Mouse (Mus musculus) layer of hippocampus, postnatal 10 days (tissue): Measurements from ENCODE around the gene Iqce. TPM values are rescaled to one million over a fixed set of nuclear protein-coding genes. Genes with fewer than 3 reads are reported as not detected.

ENCODE experiments used
- DNase-seq, 2 experiments: peaks; one replicate each; pipeline ENCODE4 v3.0.0; 2021; ENCODE audit warnings: low spot score in 2 of 2
- total RNA-seq, 2 experiments: library from RNA; stranded (reverse); gene quantifications; 2 replicates each; pipeline ENCODE4 v1.2.3; 2021

Gene Iqce
- total RNA-seq, 2 experiments from 2014 or later, result 53.7 to 54.5 TPM

GRCm38 (mm10) chr5:140641254-140641928, 60.8 kb downstream of the Iqce start:
- DNase-seq, result no peak

GRCm38 (mm10) chr5:140640812-140641211, 61.4 kb downstream of the Iqce start:
- DNase-seq, result no peak

GRCm38 (mm10) chr5:140639871-140640270, 62.3 kb downstream of the Iqce start:
- DNase-seq, result no peak

GRCm38 (mm10) chr5:140639312-140639711, 62.9 kb downstream of the Iqce start:
- no peak for DNase-seq

DNA sequence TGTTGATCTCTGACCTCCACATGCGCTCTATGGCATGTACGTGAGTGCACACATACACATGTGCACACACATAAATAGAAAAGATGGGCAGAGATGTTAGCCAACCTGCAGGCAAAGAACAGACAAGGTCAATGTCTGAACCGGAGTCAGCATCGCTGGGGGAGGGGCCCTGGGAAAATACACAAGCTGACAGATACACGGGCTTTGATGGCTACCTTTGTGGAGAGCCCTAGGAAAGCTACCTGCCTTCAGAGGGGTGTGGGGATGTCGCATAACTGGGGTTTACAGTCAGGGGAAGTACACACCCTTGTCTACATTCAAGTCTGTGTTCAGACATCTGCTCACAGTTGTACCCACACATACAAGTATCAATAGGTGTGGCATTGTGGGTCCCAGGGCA, 63.7 kb downstream of the Iqce start:
- no peak for DNase-seq

- peak in 1 of 2 experiments; percentile 13 for DNase-seq
These were observed 64.2 kb downstream of the Iqce start for GRCm38 (mm10) chr5:140637989-140638388.

- peak; percentile 77 to 81 for DNase-seq
These were observed 65.1 kb downstream of the Iqce start for GRCm38 (mm10) chr5:140637058-140637410.

- peak in 1 of 2 experiments; percentile 30 for DNase-seq
These were observed 65.7 kb downstream of the Iqce start for GRCm38 (mm10) chr5:140636316-140637057.

DNA sequence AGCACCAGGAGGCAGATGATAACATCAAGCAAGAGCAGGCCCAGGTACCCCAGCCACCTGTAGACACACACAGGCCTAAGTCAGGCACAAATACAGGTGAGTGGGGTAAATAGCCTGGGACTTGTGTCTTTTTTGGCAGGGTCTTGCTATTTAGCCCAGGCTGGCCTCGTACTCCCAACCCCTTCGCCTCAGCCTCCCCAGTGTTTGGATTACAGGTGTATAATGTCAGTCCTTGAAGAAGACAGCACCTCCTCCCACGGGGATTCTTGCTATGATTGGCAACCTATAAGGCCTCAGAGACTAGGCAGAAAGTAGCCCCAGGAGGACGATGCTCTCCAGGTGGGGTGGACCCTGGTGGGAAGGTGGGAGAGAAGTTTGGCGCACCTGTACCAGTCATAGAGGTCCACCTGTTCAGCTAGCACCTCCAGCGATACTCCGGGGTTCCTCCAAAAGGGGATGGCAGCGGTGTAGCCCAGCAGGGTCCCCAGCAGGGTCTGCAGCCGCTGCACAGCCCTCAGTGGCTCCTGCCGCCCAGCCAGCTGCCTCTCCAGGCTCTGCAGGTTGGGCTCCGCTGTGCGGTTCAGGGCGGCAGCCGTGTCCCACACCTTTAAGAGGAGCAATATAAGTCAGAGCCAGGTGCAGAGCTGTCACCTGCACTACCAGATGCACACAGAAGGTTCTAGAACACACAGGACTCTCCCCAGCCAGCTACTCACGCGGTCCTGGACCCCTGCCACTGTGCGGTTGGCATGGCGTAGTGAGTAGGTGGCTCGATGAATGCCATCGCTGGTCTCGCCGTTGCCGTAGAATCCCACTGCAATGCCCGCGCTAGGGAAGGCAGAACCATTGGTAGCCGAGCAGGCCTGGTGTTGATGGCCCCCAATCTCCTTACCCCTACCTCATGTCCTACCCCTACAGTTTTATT, 67.1 kb downstream of the Iqce start:
- DNase-seq, result peak; percentile 72 to 76

GRCm38 (mm10) chr5:140633432-140633831, 68.7 kb downstream of the Iqce start:
- DNase-seq, result peak in 1 of 2 experiments; percentile 67

GRCm38 (mm10) chr5:140628995-140629394, 73.2 kb downstream of the Iqce start:
- no peak for DNase-seq

GRCm38 (mm10) chr5:140627580-140627979, 74.6 kb downstream of the Iqce start:
- no peak for DNase-seq

DNA sequence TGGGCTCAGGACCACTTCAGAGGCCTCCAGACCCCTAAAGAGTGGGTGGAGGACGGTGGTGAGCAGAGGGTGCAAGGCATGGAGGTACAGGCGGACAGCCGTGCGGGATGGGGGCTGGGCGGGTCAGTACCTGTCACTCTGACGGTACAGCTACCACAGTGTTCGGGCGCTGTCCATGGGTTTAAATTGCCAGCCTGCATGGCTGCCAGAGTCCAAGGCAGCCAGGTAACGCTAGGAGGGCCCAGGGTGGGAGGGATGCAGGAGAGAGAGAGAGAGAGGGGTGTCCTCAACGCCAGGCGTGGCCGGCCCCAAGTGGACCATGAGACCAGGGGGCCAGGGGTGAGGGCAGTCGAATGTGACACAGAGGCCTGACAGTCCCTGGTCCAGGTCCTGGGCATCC, 77.2 kb downstream of the Iqce start:
- no peak for DNase-seq

- no peak for DNase-seq
These were observed 77.9 kb downstream of the Iqce start for GRCm38 (mm10) chr5:140624238-140624637.

DNA sequence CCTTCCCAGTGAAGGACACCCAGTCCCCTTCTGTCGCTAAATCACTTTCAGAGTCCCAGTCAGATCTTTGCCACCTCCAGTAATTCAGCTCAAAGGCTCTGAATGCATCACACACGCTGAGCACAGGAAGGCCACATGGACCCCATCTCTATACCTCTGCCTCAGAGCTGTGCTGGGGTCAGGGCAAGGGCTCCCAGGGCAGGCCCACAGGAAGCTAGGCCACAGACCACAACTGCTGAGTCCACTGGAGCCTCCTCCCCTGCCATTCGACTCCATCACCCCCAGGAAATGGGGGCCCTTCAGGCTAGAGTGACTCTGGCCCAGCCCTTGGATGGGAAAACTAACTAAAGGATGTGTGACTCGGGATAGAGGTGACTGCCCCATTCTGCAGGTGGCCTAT, 78.4 kb downstream of the Iqce start:
- no peak for DNase-seq

DNA sequence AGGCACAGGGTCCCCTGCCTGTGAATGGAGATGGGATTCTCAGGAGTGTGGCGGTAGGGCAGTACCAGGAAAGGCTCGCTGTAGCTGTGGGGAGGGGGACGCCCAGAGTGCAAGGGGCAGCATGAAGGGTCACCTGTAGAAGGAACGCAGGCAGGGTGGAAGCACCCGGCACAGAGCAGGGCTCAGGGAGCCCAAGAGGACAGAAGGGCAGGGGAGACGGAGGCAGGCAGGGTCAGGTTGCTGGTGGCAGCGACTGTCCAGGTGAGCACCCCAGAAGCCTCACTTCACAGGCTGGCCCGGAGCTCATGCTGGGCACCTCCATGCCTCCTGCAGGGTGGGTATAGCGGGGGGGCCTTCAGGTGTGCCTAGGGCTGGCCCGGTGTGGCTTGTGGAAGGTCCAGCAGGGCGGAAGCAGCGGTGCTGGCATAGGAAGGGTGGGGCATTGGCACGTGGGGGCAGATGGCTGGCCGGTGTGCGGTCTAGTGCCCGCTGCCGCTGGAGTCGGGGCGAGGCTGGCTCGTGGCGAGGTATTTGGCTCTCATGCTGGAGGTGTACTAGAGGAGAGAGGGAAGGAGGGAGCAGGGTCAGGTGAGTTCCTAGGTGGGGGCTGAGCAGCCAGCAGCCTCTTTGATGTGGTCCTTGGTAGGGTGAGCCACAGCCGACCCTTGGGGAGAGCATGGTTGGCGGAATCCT, 79.1 kb downstream of the Iqce start:
- DNase-seq, result no peak

DNA sequence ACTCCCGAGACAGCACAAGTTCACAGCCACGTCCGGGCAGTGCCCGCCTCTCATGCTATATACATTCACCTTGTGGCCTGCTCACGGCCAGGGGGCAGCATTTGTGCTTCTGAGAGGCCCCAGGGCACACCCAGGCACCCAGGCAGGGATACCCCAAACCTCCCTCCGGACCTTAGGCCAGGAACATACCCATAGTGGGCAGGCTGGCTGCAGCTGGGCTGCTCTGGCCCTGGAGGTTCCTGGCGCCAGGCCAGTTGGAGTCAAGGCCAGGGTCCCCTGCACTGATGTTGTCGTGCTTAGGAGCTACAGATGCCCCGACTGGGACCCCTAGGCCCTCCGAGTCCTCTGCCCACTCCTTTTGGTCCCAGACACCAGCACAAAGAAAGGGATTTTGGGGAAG, 80.7 kb downstream of the Iqce start:
- no peak for DNase-seq

DNA sequence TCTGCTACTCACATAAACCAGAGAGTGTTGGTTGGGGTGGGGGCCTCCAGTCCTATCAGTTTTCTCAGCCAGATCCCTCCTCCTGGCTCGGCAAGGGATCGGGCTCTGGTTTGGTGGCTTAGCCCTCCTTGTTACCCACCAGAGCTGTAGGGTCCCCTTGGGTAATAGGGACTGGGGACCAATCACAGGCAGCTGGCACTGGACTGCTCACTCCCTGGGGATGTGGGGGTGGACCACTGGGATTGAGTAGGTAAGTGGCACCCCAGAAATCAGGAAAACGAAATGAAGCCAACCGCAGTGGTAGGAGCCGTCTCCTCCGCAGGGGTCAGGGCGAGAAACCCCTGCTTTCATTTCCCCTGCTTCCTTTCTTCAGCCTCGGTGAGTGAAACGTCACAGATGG, 81.1 kb downstream of the Iqce start:
- DNase-seq, result no peak

- peak in 1 of 2 experiments; percentile 41 for DNase-seq
These were observed 82.1 kb downstream of the Iqce start for GRCm38 (mm10) chr5:140619895-140620736.

DNA sequence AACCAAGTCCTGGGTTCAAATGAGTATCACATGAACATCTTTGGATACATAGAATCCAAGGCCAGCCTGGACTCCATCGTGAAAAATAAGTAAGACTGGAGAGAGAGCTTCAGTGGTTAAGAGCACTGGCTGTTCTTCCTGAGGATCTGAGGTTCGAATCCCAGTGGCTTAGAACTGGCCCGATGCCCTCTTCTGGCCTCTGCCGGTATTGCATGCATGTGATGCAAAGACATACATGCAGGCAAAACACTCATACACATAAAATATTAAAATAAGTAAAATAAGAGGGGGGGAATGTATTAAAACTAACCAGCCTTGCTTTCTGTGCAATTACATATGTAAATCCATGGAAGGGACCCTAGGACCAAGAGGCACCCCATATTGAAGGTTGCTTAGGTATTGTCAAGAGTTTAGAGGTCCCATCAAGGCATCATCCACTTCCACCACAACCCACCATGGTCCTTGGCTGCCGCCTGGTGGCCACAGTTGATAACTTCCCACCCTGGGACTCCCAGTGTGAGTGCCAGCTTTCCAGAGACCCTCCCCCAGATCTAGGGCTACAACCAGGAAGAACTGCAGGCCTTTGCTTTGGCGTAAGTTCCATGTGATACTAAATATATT, 82.9 kb downstream of the Iqce start:
- peak; percentile 85 to 86 for DNase-seq
